Mouse (Mus musculus): ENCODE data around the gene Tenm3. TPM values are rescaled to one million over a fixed set of nuclear protein-coding genes. Genes with fewer than 3 reads are reported as not detected.

The Tenm3 gene
- polyA plus RNA-seq, 1 experiment from 2014 or later: 65.3 TPM

DNA sequence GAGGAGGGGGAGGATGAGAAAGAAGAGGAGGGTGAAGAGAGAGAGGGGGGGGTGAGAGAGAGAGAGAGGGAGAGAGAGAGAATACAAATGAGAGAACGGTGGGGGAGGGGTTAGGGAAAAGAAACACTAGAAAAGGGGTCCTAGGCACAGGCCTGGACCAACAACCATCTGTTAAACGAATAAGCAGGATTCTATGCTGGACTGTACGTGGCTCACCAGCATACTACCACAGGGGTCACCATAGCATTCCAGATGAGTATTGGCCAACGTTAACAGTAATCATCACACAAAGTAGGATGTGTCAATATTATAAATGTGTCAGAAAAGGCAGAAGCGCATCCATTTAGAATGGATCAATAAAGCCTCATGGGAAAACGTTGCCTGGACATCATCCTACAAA lies 233.4 kb downstream of the Tenm3 start:
- H3K36me3 ChIP-seq: no peaks in the 10 kb centered on the region
- H3K4me3 ChIP-seq: no peak overlapping the region
- H3K27ac ChIP-seq: no peak overlapping the region
- no peaks in the 10 kb centered on the region for H3K27me3 ChIP-seq
- WGBS: 68% methylated on average over 6 of the region's 6 CpGs
- H3K9ac ChIP-seq: no peak overlapping the region
- H3K9me3 ChIP-seq: no peaks in the 10 kb centered on the region
- ATAC-seq (ENCODE audit: insufficient number of reproducible peaks, insufficient read depth, low FRiP score, low TSS enrichment): no peak
- peaks cover 38% of the 10 kb centered on the region for H3K4me1 ChIP-seq
- no peak overlapping the region for H3K4me2 ChIP-seq (replicated peaks)

DNA sequence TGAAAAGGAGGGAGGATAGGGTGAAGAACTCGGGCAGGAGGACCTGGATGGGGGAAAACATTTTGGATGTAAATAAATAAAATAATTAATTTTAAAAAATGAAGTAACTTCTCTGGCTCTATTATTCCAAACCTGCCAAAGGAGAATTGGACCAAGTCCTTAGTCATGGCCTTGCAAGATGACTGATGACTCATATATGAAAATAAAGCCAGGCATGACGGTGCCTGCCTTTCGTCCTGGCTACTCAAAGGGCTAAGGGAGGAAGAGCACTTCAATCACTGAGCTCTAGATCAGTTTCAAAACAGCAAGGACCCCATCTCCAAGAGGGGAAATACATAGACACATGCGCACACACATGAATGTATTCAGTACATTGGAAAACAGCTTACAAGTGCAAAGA lies 234.1 kb downstream of the Tenm3 start:
- no peaks in the 10 kb centered on the region for H3K9me3 ChIP-seq
- ATAC-seq (ENCODE audit: insufficient number of reproducible peaks, insufficient read depth, low FRiP score, low TSS enrichment): no peak
- 85% methylated on average over 4 of the region's 4 CpGs for WGBS
- peaks cover 31% of the 10 kb centered on the region for H3K4me1 ChIP-seq
- H3K4me3 ChIP-seq: no peak overlapping the region
- no peaks in the 10 kb centered on the region for H3K36me3 ChIP-seq
- H3K4me2 ChIP-seq (replicated peaks): no peak overlapping the region
- no peak overlapping the region for H3K27ac ChIP-seq
- no peak overlapping the region for H3K9ac ChIP-seq
- H3K27me3 ChIP-seq: no peaks in the 10 kb centered on the region

GRCm38 (mm10) chr8:48604190-48604897 lies 239.4 kb downstream of the Tenm3 start:
- 87% methylated on average over 10 of the region's 10 CpGs for WGBS
- Histone ChIP-seq H3K4me3 (no peak overlapping the region), H3K27me3 (no peaks in the 10 kb centered on the region), H3K9ac (no peak overlapping the region), H3K4me1 (peaks cover 5% of the 10 kb centered on the region; the same call in 1 of the 2 replicates), H3K9me3 (no peaks in the 10 kb centered on the region), H3K27ac (no peak overlapping the region), H3K4me2 (replicated peaks) (no peak overlapping the region), H3K36me3 (no peaks in the 10 kb centered on the region)
- no peak for ATAC-seq (ENCODE audit: insufficient number of reproducible peaks, insufficient read depth, low FRiP score, low TSS enrichment)

DNA sequence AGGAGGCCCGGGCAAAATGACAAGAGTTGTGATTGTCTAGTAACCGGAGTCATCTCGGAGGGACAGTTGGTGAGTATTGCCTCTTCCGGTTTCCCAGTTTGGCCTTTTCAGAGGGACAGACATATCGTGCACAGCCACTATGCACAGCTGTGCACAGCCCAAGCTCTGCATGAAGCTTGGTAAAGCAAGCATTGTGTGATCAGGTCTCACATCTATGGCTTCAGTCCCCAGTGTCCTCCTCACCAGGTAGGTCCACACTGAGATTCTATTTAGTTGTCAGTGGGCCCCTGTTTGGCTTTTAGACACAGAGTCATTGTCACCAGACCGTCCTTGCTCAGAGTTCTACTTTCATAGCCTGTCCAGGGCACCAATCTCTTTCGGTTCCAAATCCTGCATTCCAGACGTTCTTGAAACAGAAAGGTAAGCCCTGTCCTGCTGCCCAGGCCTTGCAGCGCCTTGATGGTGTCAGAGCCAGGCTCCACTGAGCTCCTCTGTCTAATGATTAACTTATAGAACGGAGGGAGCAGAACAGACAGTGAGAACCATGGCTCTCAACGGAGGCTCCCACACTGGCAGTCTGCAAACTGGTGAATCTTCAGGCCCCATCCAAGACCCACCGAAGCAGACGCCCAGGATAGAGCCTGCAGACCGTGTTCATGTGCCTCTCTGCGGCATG lies 240.4 kb downstream of the Tenm3 start:
- Histone ChIP-seq H3K4me3 (no peak overlapping the region), H3K27me3 (no peaks in the 10 kb centered on the region), H3K27ac (no peak overlapping the region), H3K4me2 (replicated peaks) (no peak overlapping the region), H3K4me1 (peaks cover 5% of the 10 kb centered on the region; the same call in 1 of the 2 replicates), H3K9ac (no peak overlapping the region), H3K9me3 (no peaks in the 10 kb centered on the region), H3K36me3 (no peaks in the 10 kb centered on the region)
- no peak for ATAC-seq (ENCODE audit: insufficient number of reproducible peaks, insufficient read depth, low FRiP score, low TSS enrichment)
- WGBS: 88% methylated on average over 15 of the region's 15 CpGs

- Histone ChIP-seq H3K4me3 (no peak overlapping the region), H3K27me3 (no peaks in the 10 kb centered on the region), H3K4me2 (replicated peaks) (no peak overlapping the region), H3K9ac (no peak overlapping the region), H3K27ac (no peak overlapping the region), H3K9me3 (no peaks in the 10 kb centered on the region), H3K4me1 (peaks cover 5% of the 10 kb centered on the region; the same call in 1 of the 2 replicates), H3K36me3 (no peaks in the 10 kb centered on the region)
- no peak for ATAC-seq (ENCODE audit: insufficient number of reproducible peaks, insufficient read depth, low FRiP score, low TSS enrichment)
- WGBS: 86% methylated on average over 4 of the region's 4 CpGs
Observed at GRCm38 (mm10) chr8:48601621-48602020, 242.1 kb downstream of the Tenm3 start.

DNA sequence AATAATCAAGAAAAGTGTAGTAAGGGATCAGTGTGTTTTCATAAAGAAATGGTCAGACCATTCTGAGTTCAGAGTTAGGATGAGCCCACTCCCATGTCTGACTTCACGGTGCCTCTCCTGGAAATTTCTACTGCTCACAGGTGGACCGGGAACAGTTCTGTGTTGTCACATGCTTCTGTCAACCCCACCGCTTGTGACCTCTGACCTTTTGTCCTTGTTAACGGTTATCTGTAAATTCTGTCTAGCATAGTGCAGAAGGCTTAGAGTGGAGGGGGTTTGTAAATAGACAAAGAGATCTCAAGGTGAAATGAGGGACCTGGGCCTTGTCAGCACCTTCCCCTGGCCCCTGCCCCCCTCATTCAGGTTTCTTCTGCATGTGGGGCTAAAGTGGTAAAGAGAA lies 244.7 kb downstream of the Tenm3 start:
- no peak for ATAC-seq (ENCODE audit: insufficient number of reproducible peaks, insufficient read depth, low FRiP score, low TSS enrichment)
- H3K4me2 ChIP-seq (replicated peaks): no peak overlapping the region
- H3K9ac ChIP-seq: no peak overlapping the region
- no peaks in the 10 kb centered on the region for H3K36me3 ChIP-seq
- 60% methylated on average over 4 of the region's 4 CpGs for WGBS
- H3K4me3 ChIP-seq: no peak overlapping the region
- H3K4me1 ChIP-seq: peaks cover 5% of the 10 kb centered on the region; the same call in 1 of the 2 replicates
- H3K9me3 ChIP-seq: no peaks in the 10 kb centered on the region
- peak overlapping the region; percentile 67; the same call in 1 of the 2 replicates for H3K27ac ChIP-seq
- no peaks in the 10 kb centered on the region for H3K27me3 ChIP-seq

- peaks cover 5% of the 10 kb centered on the region; the same call in 1 of the 2 replicates for H3K4me1 ChIP-seq
- no peak for ATAC-seq (ENCODE audit: insufficient number of reproducible peaks, insufficient read depth, low FRiP score, low TSS enrichment)
- no peaks in the 10 kb centered on the region for H3K9me3 ChIP-seq
- H3K4me2 ChIP-seq (replicated peaks): no peak overlapping the region
- no peaks in the 10 kb centered on the region for H3K36me3 ChIP-seq
- WGBS: 83% methylated on average over 14 of the region's 14 CpGs
- H3K4me3 ChIP-seq: no peak overlapping the region
- H3K27me3 ChIP-seq: no peaks in the 10 kb centered on the region
- no peak overlapping the region for H3K27ac ChIP-seq
- no peak overlapping the region for H3K9ac ChIP-seq
Observed at GRCm38 (mm10) chr8:48596332-48596731, 247.4 kb downstream of the Tenm3 start.

DNA sequence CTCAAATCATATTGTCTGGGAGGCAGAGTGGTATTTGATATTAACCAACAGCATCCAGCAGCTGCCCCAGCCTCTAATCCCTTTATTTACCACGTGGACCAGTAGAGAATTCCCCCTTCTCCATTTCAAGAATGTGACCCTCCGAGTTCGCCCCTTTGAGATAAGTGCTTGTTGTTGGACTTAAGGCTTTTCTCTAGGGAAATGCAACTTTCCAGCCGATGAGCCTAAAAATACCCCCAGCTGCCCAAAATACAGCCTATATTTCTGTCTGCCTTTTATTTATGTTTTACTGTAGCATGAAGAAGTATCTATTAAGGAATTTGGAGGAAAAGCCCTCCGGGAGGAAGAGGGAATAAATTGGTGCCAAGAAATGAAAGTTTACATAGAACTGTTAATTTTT lies 251.9 kb downstream of the Tenm3 start:
- Histone ChIP-seq H3K4me1 (0 out of 2 replicates have a peak, but pooled peaks cover 9% of the 10 kb centered on the region), H3K36me3 (no peaks in the 10 kb centered on the region), H3K27ac (no peak overlapping the region), H3K9ac (no peak overlapping the region), H3K27me3 (no peaks in the 10 kb centered on the region), H3K4me2 (replicated peaks) (no peak overlapping the region), H3K4me3 (no peak overlapping the region), H3K9me3 (no peaks in the 10 kb centered on the region)
- 29% methylated on average over 5 of the region's 5 CpGs for WGBS
- no peak for ATAC-seq (ENCODE audit: insufficient number of reproducible peaks, insufficient read depth, low FRiP score, low TSS enrichment)

- Histone ChIP-seq H3K27ac (no peak overlapping the region), H3K4me2 (replicated peaks) (no peak overlapping the region), H3K9ac (no peak overlapping the region), H3K4me3 (no peak overlapping the region), H3K4me1 (peaks cover 10% of the 10 kb centered on the region; the same call in 1 of the 2 replicates), H3K9me3 (no peaks in the 10 kb centered on the region), H3K36me3 (no peaks in the 10 kb centered on the region), H3K27me3 (no peaks in the 10 kb centered on the region)
- 25% methylated on average over 6 of the region's 6 CpGs for WGBS
- ATAC-seq (ENCODE audit: insufficient number of reproducible peaks, insufficient read depth, low FRiP score, low TSS enrichment): no peak
Observed at GRCm38 (mm10) chr8:48579732-48580131, 264.0 kb downstream of the Tenm3 start.

GRCm38 (mm10) chr8:48579144-48579543 lies 264.6 kb downstream of the Tenm3 start:
- Histone ChIP-seq H3K27me3 (no peaks in the 10 kb centered on the region), H3K27ac (no peak overlapping the region), H3K4me1 (peaks cover 10% of the 10 kb centered on the region; the same call in 1 of the 2 replicates), H3K9ac (no peak overlapping the region), H3K9me3 (no peaks in the 10 kb centered on the region), H3K4me3 (no peak overlapping the region), H3K36me3 (no peaks in the 10 kb centered on the region), H3K4me2 (replicated peaks) (no peak overlapping the region)
- ATAC-seq (ENCODE audit: insufficient number of reproducible peaks, insufficient read depth, low FRiP score, low TSS enrichment): no peak
- 17% methylated on average over 8 of the region's 8 CpGs for WGBS

DNA sequence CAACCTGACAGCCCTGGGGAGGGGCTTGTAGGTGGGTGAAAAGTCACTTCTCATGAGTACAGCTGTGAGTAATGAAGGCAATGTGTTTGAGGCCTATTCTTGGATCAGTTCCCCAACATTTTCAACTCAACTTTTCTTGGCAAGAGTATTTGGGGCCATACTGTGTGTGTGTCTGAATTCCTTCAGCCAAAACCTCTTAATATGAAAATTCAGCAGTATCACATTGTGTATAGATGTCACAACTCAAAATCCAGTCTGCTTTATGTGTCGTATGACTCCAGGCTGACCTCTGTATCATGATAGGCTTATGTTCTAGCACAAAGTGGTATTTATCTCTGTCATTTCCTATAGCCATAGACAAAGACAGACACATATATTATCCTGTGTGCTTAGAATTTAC lies 270.8 kb downstream of the Tenm3 start:
- no peak overlapping the region for H3K27ac ChIP-seq
- H3K36me3 ChIP-seq: no peaks in the 10 kb centered on the region
- 64% methylated on average over 1 of the region's 1 CpGs for WGBS
- no peaks in the 10 kb centered on the region for H3K27me3 ChIP-seq
- no peak overlapping the region for H3K9ac ChIP-seq
- no peak overlapping the region for H3K4me3 ChIP-seq
- H3K4me2 ChIP-seq (replicated peaks): no peak overlapping the region
- ATAC-seq (ENCODE audit: insufficient number of reproducible peaks, insufficient read depth, low FRiP score, low TSS enrichment): no peak
- H3K4me1 ChIP-seq: peaks cover 16% of the 10 kb centered on the region
- no peaks in the 10 kb centered on the region for H3K9me3 ChIP-seq

GRCm38 (mm10) chr8:48572345-48572744 lies 271.4 kb downstream of the Tenm3 start:
- Histone ChIP-seq H3K9ac (no peak overlapping the region), H3K4me2 (replicated peaks) (no peak overlapping the region), H3K4me1 (peaks cover 22% of the 10 kb centered on the region), H3K27ac (no peak overlapping the region), H3K4me3 (no peak overlapping the region), H3K27me3 (no peaks in the 10 kb centered on the region), H3K36me3 (no peaks in the 10 kb centered on the region), H3K9me3 (no peaks in the 10 kb centered on the region)
- WGBS: 96% methylated on average over 2 of the region's 2 CpGs
- no peak for ATAC-seq (ENCODE audit: insufficient number of reproducible peaks, insufficient read depth, low FRiP score, low TSS enrichment)
